In the genomic region with DNA sequence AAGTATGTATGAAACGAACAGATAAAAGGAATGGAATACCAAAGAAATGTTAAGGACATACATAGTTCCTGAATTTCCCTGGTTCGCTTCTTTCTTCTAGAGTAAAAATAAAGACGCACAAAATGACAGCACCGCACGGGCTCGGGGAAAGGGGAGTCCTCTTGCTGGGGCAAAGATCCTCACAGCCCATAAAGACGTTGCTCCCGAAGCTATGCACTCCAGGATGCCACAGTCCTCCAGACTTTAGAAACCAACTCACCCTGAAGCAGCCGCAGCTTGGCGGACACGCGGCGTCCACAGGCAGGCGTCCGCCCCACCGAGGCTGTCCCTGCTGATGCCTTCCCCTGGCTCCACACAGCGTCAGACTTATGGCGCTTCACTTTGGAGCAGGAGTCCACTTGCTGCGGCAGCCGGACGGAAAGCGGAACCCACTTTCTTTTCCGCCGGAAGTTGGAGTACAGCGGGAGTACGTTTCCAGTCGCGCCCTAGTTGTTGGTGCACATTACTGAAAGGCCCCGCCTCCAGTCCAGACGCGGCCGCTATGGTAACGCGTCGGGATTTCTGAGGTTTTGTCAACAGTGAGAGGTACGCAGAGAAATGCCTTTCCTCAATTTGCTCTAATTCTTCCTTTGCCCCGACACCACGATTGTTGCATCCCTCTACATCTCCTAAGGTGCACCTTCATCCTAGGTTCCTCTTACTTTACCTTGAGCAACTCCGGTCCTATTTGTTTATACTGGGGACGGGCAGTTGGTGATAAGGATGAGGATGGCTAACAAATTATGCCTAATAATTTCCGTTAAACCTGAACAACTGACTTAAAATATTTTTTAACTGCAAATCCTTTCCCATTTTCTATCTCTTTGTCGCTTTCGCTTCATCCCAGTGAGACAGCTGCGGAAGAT, we compare ENCODE assay signal across 8 mouse cellular contexts. TPM values are rescaled to one million over a fixed set of nuclear protein-coding genes. Genes with fewer than 3 reads are reported as not detected.
DNase-seq lines count a peak whose midpoint lies in the region; ATAC-seq and TF ChIP-seq lines count a peak whose summit lies in the region.

A gene (minus strand): TSS at position 715 of the 905 bp plus-strand sequence.

- H3K9me3 ChIP-seq in hindbrain, embryonic 10.5 days, result no peaks in the 10 kb centered on the region
- H3K9me3 ChIP-seq in lung, postnatal 0 days (ENCODE audit: low read length), result no peaks in the 10 kb centered on the region

- peak; percentile 95 for DNase-seq in MN1 (ENCODE audit: low spot score)
- peak; percentile 91 for DNase-seq in cerebellum, adult 9-10 months
- DNase-seq in hindbrain, embryonic 10.5 days (ENCODE audit: low spot score), result peak; percentile 93
- peak; percentile 89 for DNase-seq in layer of hippocampus, adult 9-11 months
- peak; percentile 96 for DNase-seq in lung, postnatal 0 days (ENCODE audit: low spot score)
- DNase-seq in ovary, postnatal 14 days (ENCODE audit: low spot score), result peak; percentile 89
- peak; percentile 87 for DNase-seq in thymus, postnatal 14 days

- TF ChIP-seq EP300 in lung, postnatal 0 days (IDR thresholded peaks at IDR 0.05), result no peak

- peak within 1 kb of the TSS; percentile 65 for H3K4me2 ChIP-seq in lung, postnatal 0 days (replicated peaks; ENCODE audit: low read depth, low read length)

- no peaks in the 10 kb centered on the region for H3K27me3 ChIP-seq in hindbrain, embryonic 10.5 days (ENCODE audit: insufficient read depth, poor library complexity, severe bottlenecking)
- H3K27me3 ChIP-seq in lung, postnatal 0 days (replicated peaks; ENCODE audit: insufficient read depth, low read length), result no peaks in the 10 kb centered on the region

- peak; percentile 100 for ATAC-seq in frontal cortex, adult (ENCODE audit: low TSS enrichment)
- ATAC-seq in lung, postnatal 0 days, result peak; percentile 98

- 2% methylated on average over 44 of the region's 44 CpGs for WGBS in hindbrain, embryonic 10.5 days
- 1% methylated on average over 44 of the region's 44 CpGs for WGBS in lung, postnatal 0 days

- H3K4me1 ChIP-seq in hindbrain, embryonic 10.5 days (replicated peaks), result peaks cover 12% of the 10 kb centered on the region
- no peaks in the 10 kb centered on the region for H3K4me1 ChIP-seq in lung, postnatal 0 days (ENCODE audit: insufficient read depth, low read depth, low read length)

- peak within 1 kb of the TSS; percentile 92 for H3K27ac ChIP-seq in hindbrain, embryonic 10.5 days
- peak within 1 kb of the TSS; percentile 20; the same call in 1 of the 2 replicates for H3K27ac ChIP-seq in lung, postnatal 0 days (ENCODE audit: low read length)

- TF ChIP-seq CTCF in lung, postnatal 0 days (IDR thresholded peaks at IDR 0.05), result peak; percentile 7; the same call in 1 of the 2 replicates

- H3K36me3 ChIP-seq in hindbrain, embryonic 10.5 days, result peaks cover 7% of the 10 kb centered on the region; the same call in 1 of the 2 replicates
- no peaks in the 10 kb centered on the region for H3K36me3 ChIP-seq in lung, postnatal 0 days (ENCODE audit: insufficient read depth, low read length)

- H3K9ac ChIP-seq in lung, postnatal 0 days (replicated peaks; ENCODE audit: low read depth), result peak within 1 kb of the TSS; percentile 83

- H3K4me3 ChIP-seq in hindbrain, embryonic 10.5 days, result peak within 1 kb of the TSS; percentile 80
- H3K4me3 ChIP-seq in lung, postnatal 0 days (ENCODE audit: low read depth, low read length), result peak within 1 kb of the TSS; percentile 64

RNA-seq across cellular contexts. Expression of the gene that starts here (rescaled TPM):
- 51.5 and 53.4 TPM in 2 replicates for polyA plus RNA-seq in hindbrain, embryonic 10.5 days (2016; fragmentation: Nextera tagmentation; extraction: Ambion mirVana)
- polyA plus RNA-seq in lung, postnatal 0 days (2015; fragmentation: Nextera tagmentation; extraction: Ambion mirVana), result 26.4 and 28.4 TPM in 2 replicates

Comparison
In these comparisons a context has a peak if more than half of its experiments do, and no peak if none do; other contexts are left out.
1. Peak in every context shown above with its lines: DNase-seq, ATAC-seq, H3K4me3 ChIP-seq and H3K27ac ChIP-seq.